Mouse (Mus musculus): ENCODE measurements at regions not wholly inside any gene's neighbourhood (a gene's known extent, or its start where the extent isn't known, plus 50 kb on each side); places are given as distances from the start of the nearest gene placed in this dataset.

DNA sequence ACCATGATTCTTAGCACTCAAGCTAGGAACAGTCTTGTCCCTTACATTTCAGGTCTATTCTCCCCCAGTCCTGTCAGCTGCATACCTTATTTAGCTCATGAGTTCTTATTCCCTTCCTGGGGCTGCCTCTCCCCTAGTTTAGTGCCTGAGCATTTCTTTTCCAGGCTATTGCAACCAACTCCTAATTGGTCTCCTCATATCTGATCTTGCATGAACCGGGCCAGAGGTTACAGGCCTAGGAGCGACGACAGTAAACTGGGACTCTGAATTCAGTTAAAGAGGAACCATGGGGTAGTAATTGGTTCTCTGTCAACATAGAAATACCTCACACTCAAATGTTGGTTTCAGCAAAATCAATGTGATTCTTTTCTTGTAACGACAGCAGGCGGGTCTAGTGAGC, 195.9 kb downstream of the Kit start:
- in situ Hi-C loops (cut with MseI, MboI), result no loop called here

DNA sequence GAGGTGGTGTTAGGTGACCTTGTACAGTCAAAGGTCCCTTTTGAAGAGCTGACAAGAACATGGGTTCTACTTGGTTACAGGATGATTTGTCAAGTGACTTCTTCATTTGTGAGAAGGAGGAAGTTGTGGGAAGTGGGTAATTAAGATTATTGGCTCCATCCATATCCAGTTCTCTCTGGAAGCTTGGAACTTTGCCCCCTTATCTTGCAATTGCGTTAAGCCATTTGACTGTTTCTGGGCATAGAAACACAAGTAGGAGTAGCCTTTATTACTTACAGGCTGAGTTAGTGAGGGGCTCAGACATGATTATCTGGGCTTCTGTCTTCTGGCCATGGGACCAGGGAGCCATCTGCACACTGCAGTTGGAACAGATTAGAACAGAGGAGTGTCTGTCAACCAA, 192.5 kb downstream of the Kit start:
- in situ Hi-C loops (cut with MseI, MboI), result no loop called here

DNA sequence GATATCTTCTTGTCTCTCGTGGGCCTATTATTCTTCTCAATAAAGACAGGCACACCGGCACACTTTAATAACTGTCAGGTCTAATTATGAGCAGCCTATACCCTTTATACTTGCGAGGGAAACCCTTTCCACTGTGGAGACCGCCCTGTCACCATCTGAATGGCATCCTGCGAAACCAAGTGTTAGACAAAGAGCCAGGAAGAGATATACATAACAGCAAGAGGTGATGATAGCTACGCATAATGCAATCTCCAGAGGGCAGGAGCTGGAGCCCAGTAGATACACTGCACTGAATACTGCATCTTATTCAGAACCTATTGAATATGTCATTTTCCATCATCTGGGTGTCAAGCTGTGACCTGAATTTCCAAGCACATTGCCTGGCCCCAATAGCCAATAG, 187.7 kb downstream of the Kit start:
- in situ Hi-C loops (cut with MseI, MboI), result no loop called here

DNA sequence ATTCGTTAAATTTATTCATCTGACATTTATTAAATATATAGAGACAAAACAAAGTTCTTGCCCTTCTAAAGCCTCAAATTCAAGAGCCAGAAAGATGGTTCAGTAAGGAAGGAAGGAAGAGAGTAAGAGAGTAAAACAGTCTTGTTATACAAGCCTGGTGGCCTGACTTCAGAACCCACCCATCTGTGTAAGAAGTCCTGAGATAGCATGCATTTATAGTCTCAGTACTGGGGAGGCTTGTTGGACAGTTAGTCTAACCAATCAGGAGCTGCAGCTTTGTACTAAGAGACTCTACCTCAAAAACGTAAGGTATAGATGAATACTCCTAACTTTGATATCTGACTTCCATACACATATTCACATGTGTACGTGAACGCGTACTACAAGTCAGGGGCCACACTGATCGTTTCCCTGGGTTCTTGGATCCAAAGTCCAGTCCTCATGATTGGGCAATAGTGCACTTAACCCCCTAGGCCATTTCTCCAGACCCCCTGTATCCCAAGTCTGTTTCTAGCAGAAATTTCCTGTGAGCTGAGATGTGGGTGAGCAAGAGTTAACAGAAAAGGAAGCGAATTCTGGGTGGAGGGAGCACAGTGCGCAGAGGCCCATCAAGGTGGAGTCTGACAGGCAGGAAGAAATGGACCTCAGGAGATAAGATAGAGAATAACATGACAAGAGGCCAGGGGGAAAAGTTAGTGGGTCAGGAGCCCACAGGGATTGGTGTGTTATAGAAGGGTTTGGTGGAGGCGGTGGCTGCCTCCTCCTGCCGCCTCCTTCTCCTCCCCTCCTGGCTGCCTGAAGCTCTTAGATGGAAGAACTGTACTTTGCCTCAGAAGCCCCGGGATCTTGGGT, 187.0 kb downstream of the Kit start:
- in situ Hi-C loops (cut with MseI, MboI), result no loop called here

DNA sequence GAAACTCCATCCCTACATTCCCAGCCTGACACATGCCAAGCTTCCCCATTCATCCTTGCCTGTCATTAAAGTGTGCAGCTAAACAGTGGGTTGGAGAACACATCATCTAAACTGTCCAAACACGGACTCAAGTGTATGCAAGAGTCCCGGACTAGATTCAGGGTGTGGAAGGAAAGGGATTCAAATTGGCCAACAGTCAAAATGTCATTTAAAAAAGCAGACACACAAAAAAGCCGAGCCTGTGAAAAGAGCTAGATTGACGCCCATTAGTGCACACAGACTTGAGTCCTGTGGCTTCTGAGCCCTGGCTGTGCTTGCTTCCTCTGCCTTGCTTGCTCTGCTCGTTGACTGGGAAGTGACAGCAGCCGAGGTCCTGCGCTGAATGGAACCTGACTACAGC, 181.5 kb downstream of the Kit start:
- in situ Hi-C loops (cut with MseI, MboI), result no loop called here

DNA sequence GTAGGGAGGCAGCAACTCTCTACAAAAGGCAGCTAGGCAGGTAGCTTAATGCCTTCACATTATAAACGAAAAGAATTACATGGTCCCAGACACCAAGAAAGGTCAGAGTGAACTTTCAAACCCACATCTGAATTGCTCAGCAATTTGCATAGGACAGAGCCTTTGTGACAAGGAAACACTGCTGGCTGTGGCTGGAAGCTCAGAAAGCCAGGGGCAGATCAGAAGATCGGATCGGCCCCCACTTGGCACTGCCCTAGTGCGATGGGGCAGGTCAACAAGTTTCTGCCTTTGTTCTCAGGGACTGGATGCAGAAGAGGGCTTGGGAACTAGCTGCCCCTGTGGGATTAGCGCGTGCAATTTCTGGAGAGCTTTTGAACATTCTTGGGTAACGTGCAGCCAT, 179.6 kb downstream of the Kit start:
- in situ Hi-C loops (cut with MseI, MboI), result no loop called here

DNA sequence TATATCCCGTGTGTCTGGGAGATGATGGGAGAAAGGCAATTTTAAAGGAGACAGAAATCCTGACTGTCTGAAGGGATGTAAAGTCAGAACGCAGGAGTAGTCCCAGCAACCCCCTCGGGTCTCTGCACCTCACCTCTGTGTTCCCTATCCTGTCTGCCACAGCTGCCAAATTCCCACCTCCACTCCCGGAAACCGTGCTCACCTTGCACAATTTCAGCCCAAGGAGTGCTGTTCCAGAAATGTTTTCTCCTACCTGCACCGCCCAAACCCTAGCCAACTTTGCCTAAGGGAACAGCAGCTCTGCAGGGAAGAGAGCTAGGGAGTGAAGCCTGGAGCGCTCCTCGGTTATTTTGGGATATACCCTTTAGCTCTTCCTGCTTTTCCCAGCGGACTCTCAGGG, 170.6 kb downstream of the Kit start:
- in situ Hi-C loops (cut with MseI, MboI), result no loop called here

DNA sequence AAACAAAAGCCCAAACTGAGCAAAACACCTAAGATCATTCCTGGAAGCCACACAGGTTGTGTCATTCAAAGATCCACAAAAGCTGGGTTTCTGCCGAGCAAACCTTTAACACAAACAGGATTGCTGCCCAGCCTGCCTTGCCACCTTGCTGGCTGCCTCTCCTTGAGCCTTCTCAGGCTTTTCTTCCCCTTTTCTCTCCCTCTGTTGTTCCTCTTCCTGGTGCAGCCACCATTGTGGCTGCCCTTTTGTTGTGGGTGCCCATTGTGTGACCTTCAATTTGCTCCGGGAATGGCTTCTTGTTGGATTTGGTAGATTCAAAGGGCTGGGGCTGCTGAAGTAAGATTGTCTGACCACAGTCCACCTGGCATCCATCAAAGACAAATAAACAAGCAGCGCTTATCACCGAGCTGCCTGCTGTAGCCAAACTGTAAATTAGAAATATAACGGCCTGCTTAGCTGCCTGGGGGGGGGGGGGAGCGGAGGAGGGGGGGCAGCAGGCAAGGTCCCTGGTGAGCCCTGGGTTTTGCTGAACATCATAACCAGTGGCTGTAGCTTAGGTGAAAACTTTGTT, 169.8 kb downstream of the Kit start:
- in situ Hi-C loops (cut with MseI, MboI), result no loop called here

DNA sequence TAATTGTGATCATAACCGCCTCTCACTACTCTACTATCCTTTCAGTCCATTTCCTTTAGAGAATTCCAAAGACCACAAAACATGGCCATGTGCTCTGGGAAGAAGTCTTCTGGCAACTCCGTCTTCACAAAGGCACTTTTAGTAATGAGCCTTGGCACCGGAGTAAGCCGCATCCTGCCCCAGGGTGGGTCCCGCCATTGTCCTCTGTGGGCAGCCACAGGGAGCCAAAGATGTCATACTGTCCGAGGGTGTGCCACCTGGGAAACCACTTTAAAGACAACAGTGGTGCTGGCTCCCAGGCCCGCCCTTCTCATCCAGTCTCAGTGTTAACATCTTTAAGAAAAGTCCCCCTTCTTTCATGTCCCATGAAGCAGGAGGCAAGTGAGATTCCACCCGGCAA, 164.6 kb downstream of the Kit start:
- in situ Hi-C loops (cut with MseI, MboI), result no loop called here

DNA sequence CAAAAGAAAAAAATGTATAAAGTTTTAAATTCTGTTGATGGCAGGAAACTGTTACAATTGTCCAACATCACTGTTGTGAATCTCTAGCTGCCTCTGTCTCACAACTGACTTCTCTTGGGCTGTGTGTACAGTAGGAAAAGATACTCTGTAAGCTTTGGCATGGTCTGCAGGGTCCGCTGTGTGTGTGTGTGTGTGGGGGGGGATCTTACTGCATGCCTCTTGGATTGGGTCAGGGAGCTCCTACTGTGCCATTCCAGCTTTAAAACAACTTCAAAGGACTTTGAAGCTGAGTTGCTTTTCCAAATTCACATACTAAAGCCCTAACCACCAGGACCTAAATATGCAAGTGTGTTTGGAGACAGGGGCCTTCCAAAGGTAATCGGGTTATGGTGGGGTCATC, 163.7 kb downstream of the Kit start:
- in situ Hi-C loops (cut with MseI, MboI), result no loop called here

DNA sequence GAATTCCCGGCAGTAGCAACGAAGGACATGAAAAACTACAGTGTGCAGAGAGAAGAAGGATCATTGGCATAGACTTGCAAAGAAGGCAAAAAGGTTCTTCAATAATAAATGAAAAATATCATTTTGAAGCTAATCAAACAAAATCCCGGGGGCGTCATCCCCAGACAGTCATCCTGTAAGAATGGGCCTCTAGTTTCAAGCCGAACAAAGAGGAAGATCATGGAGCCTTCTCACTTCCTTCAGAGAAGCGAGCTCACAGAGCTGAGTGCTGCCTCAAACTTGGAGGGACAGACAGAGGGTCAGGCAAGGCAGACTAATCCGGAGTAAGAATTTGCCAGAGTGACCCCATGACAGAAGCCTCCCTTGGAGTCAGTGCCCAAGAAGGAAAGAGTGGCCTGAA, 163.0 kb downstream of the Kit start:
- in situ Hi-C loops (cut with MseI, MboI), result no loop called here

DNA sequence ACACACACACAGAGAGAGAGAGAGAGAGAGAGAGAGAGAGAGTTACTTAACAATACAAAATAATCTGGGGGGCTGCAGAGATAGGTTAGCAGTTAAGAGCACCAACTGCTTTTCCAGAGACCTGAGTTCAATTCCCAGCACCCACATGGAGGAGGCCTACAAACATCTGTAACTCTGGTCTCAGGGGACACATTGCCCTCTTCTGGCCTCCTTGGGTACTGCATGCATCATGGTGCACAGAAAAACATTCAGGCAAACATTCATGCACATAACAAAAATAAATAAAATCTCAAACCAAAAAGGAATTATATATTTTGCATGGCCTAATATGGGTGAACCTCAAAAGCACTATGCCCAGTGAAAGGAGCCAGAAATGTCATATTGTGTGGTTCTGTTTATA, 161.6 kb downstream of the Kit start:
- in situ Hi-C loops (cut with MseI, MboI), result no loop called here

DNA sequence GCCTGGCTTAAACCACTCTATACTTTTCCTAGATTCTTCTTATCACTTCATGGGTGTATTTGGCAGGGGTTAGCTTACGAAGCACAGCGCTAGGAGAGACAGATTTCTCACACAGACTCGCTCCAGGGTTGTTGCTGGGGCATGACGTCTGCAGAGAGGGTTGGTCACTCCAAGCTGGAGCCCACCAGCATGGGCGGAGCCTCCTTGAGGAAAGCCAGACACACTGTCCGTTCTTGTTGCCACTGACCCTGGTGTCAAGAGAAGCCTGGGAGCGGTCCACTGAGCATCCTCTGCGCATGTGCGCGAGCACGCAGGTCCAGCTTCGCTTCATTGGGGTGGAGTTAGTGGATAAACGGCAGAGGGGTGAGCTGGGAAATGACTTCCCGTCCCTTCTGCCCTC, 159.8 kb downstream of the Kit start:
- in situ Hi-C loops (cut with MseI, MboI), result no loop called here

DNA sequence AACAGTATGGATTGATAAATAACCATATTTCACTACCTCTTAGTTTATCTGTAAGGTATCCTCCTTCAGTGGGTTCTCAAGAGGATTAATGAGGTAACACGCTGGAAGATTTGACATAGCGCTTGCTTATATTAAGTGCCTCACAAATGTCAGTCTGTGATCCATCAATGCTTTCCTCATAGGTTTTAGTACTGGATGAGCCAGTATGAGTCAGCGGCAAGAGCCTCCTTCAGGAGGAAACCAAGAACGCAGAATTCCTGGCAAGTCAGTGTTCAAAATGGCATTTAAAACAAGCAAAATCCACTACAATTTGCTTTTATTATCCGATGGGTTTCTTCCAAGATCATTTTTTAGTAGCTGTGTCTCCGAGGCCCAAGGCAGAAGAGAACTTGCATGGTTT, 159.3 kb downstream of the Kit start:
- in situ Hi-C loops (cut with MseI, MboI), result no loop called here

DNA sequence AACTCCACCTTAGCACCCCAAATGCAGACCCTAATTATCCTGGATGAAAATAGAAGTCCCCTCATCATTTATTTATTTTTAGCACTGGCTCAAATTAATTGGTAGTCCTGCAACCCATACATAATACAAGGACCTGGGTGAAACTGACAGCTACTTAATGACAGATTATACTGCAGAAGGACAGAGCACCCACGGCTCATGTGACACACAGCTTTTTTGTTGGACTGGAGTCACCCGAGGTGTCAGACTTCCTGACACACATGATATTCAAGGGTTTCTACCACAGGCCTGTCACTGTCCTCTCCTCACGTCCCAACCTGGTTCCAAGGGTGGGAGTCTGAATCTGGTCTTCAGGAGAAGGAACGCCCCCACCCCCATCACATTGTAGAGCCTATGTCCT, 156.5 kb downstream of the Kit start:
- in situ Hi-C loops (cut with MseI, MboI), result no loop called here

DNA sequence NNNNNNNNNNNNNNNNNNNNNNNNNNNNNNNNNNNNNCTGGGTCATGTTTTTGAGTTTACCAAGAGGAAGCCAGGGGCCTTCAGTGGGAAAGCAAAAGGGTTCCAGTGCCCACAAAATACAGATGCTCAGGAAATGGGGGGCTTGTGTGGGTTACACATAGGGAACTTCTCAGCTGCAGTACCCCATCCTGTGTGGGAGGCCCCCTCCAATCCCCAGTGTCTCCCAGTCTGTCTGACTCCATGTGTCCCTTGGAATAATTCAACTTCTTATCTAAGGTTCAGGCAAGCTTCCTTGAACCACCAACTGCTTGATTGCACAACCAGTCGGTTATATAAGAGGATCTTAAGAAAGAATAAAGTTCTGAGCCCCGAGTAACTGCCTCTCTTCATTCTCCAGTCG, 156.0 kb downstream of the Kit start:
- in situ Hi-C loops (cut with MseI, MboI), result no loop called here

DNA sequence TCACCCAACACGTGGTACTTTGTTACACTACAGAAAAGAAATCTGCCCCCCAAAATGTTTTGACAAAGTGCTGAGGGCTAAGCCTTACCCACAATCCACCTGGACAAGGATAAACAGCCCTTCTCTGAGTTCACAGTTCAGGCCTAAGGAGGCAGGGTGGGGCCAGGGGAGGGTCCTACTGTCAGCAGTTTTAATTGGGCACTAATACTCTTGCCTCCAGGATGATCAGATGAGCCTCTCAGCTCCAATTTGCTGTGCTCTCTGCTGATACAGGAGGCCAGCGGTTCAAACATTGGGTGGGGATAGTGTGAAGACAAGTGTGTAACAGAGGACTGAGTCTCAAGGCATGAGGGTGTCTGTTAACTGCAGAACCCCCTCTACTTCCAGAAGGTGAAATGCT, 146.6 kb downstream of the Kit start:
- in situ Hi-C loops (cut with MseI, MboI), result no loop called here

DNA sequence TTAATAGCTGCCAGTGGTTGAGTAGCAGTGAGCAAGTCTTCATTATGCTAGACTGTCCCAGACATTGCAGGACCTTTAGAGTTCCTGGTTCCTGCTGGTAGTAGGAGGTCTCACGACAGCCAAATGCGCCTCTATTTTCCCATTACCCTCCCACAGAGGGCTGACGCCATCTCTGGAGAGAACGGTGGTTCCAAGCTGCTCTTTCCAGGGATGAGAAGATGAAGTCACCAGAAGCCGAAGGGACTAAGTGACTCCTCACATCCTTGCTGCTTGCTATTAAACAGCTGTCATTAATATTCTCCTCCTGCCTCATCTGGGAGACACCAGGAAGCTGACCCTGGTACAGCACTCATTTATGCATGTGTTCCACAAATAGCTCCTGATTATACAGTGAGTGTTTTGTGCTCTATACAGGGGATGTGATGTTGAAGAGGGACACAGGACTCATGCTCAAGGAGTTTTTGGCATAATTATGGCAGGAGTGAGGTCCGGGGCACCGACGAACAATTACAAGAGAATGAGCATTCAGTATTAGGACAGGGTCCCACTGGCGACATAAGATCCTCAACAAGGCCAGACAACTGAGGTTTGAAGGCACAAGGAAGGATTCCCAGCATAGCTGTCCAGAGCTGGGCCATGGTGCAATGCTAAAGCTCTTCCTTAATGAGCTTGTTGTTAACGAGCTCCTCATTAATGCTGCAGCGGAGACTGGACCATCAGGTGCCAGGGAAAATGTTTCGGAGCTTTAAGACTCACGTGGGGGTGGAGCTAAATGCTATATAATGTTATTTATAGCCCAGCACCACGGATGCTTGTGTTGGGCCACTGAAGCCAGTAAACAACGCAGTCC, 145.6 kb downstream of the Kit start:
- in situ Hi-C loops (cut with MseI, MboI), result no loop called here

DNA sequence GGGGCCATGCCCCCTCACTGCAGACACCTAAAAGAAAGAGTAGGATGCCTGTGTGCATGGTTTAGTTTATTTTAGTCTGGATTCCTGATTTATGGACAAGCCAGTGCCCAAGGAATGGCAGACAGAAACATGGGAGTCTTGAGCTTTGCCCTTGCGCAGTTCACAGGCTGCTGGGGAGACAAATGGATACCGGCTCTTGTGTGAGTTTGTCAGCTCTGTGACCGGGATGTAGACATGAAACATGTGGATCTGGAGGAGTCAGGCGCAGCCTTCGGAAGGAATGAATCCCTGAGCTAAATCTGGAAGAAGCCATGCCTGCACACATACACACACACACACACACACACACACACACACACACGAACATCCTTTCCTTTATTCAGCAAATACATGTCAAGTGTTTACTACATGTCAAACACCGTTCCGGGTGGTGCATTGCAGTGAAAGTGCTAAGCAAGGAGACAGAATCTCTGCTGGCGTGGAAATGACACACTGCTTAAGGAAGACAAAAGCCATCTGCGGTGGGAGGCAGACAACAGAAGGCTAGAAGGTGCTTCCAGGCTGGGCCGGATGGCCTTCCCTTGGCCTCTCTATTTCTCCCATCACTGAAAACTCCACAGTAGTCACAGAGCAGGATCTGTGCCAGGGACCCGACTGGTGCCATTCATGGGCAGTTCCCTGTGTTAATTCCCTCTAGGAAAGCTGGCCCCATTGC, 144.0 kb downstream of the Kit start:
- in situ Hi-C loops (cut with MseI, MboI), result no loop called here

All from mouse trophoblast stem cell (cell line).